Mouse (Mus musculus): ENCODE measurements around the gene Prrx1. TPM values are rescaled to one million over a fixed set of nuclear protein-coding genes. Genes with fewer than 3 reads are reported as not detected.
A peak's percentile ranks its signal among the peaks of the same experiment; 100 is the strongest.

Prrx1 gene
- 0.16 and 1.1 TPM in 2 replicates for total RNA-seq (2012; rRNA removed)

DNA sequence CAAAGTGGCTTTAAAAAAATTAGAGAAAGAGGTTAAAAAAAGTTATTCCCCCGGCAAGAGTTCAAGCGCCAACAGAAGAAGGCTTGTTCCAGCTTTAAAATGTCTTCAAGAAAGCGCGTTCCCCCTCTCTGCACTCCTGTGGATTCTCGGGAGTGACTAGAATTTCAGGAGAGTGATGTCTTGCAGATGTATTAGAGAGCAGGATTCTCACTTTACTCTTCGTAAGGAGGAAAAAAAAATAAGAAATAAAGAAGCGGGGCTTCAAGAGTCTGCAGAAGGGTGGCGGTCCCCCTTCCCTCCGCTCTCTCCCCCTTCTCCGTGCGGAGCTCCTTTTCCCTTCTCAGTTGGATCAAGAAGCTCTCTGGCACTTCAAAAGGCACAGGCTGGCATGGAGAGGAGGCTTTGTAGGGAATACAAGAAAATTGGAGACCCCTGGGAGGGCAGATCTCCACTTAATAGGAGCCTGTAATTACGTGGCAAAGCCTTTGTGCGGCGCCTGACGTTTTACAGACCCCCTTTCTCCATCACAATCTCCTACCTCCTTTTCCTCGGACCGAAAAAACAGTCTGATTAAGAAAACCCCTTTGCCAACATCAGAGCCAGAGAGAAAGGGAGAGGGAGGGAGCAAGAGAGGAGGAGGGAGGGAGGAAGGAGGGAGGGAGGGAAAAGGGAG, at the start of gene Prrx1:
Gene Prrx1, minus strand, starts transcription at position 610 of the 673 bp plus-strand sequence.
- Histone ChIP-seq H3K36me3 (ENCODE audit: control insufficient read depth, insufficient read depth, low read length, poor library complexity, severe bottlenecking) (no peaks in the 10 kb centered on the region), H3K27ac (ENCODE audit: insufficient read depth, low read depth, low read length, poor library complexity, severe bottlenecking) (no peak within 1 kb of the TSS), H3K4me3 (ENCODE audit: insufficient read depth in 1 of 2, low read depth in 1 of 2, low read length in 2 of 2, poor library complexity in 1 of 2, severe bottlenecking in 1 of 2) (peak within 1 kb of the TSS; percentile 51 to 52; a peak in 2 of 4 replicates), H3K9ac (ENCODE audit: insufficient read depth, low read depth, low read length, poor library complexity, severe bottlenecking) (no peak within 1 kb of the TSS), H3K4me1 (ENCODE audit: control insufficient read depth in 2 of 2, insufficient read depth in 2 of 2, low read length in 2 of 2, poor library complexity in 1 of 2) (peaks cover 0 to 3% of the 10 kb centered on the region in 2 experiments; a peak in 1 of 4 replicates), H3K9me3 (ENCODE audit: control insufficient read depth, insufficient read depth, low read depth, low read length) (no peaks in the 10 kb centered on the region)
- TF ChIP-seq ZC3H11A (IDR thresholded peaks at IDR 0.05; ENCODE audit: borderline replicate concordance, low read depth, low read length), result no peak
- no peak for TF ChIP-seq HCFC1 (IDR thresholded peaks at IDR 0.05; ENCODE audit: borderline replicate concordance, insufficient read depth, low read length)
- no peak for TF ChIP-seq ZNF384 (IDR thresholded peaks at IDR 0.05; ENCODE audit: low read depth, low read length)
- no peak for TF ChIP-seq CHD2 (IDR thresholded peaks at IDR 0.05; ENCODE audit: low read depth, low read length)
- no peak for TF ChIP-seq MAFK (IDR thresholded peaks at IDR 0.05; ENCODE audit: insufficient read depth, low read depth, low read length)
- in situ Hi-C loops (cut with MboI; ENCODE audit: low sequenced_read_pairs in 2 of 2, unreplicated experiment in 2 of 2), result no loop called here
- DNase-seq (ENCODE audit: low read depth, low spot score), result no peak

DNA sequence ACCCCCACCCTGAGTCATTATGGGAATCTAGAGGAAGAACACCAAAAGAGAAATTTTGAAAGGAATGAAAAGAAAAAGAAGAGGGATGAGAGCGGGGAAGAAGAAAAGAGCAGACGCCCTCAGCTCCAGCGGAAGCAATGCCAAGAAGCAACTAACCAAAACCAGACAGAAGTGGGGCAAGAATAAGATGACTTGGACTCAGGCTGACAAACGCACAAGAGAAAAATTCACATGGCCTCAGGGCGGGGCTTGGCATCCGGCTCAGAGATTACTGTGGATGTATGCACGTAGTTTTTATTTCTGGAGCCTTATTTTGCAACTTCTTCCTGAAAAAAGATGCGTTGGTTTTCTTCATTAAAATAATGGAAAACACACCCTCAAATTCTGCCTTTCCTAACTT, 48.7 kb upstream of the Prrx1 start:
- no peaks in the 10 kb centered on the region for H3K4me1 ChIP-seq (ENCODE audit: control insufficient read depth in 2 of 2, insufficient read depth in 2 of 2, low read length in 2 of 2, poor library complexity in 1 of 2)
- in situ Hi-C loops (cut with MboI; ENCODE audit: low sequenced_read_pairs in 2 of 2, unreplicated experiment in 2 of 2), result no loop called here
- H3K27ac ChIP-seq (ENCODE audit: insufficient read depth, low read depth, low read length, poor library complexity, severe bottlenecking), result no peak overlapping the region
- H3K36me3 ChIP-seq (ENCODE audit: control insufficient read depth, insufficient read depth, low read length, poor library complexity, severe bottlenecking), result no peaks in the 10 kb centered on the region
- DNase-seq (ENCODE audit: low read depth, low spot score), result no peak
- H3K9me3 ChIP-seq (ENCODE audit: control insufficient read depth, insufficient read depth, low read depth, low read length), result no peaks in the 10 kb centered on the region
- TF ChIP-seq ZC3H11A (IDR thresholded peaks at IDR 0.05; ENCODE audit: borderline replicate concordance, low read depth, low read length) (no peak), HCFC1 (IDR thresholded peaks at IDR 0.05; ENCODE audit: borderline replicate concordance, insufficient read depth, low read length) (no peak), CHD2 (IDR thresholded peaks at IDR 0.05; ENCODE audit: low read depth, low read length) (no peak), ZNF384 (IDR thresholded peaks at IDR 0.05; ENCODE audit: low read depth, low read length) (no peak), MAFK (IDR thresholded peaks at IDR 0.05; ENCODE audit: insufficient read depth, low read depth, low read length) (no peak)
- no peak overlapping the region for H3K4me3 ChIP-seq (ENCODE audit: insufficient read depth in 1 of 2, low read depth in 1 of 2, low read length in 2 of 2, poor library complexity in 1 of 2, severe bottlenecking in 1 of 2)
- no peak overlapping the region for H3K9ac ChIP-seq (ENCODE audit: insufficient read depth, low read depth, low read length, poor library complexity, severe bottlenecking)

DNA sequence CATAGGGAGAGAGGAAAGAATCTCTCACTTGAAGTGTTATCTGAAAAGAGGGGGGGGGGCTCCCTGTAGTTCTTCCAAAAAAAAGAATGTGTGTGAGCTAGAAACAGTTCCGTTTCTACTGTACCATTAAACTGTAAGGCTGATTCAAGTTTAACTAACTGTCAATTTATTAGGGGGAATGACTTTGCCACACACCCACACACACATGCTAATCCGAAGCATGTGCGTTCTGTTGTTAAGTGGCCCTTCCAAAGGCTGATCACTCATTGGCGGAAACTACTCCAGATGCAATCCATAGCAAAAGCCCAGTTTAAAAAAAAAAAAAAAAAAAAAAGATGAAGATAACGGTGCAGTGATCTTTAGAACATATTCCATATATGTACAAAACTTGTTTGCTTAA, 47.9 kb upstream of the Prrx1 start:
- in situ Hi-C loops (cut with MboI; ENCODE audit: low sequenced_read_pairs in 2 of 2, unreplicated experiment in 2 of 2), result no loop called here
- no peak for TF ChIP-seq ZC3H11A (IDR thresholded peaks at IDR 0.05; ENCODE audit: borderline replicate concordance, low read depth, low read length)
- no peak for TF ChIP-seq ZNF384 (IDR thresholded peaks at IDR 0.05; ENCODE audit: low read depth, low read length)
- TF ChIP-seq HCFC1 (IDR thresholded peaks at IDR 0.05; ENCODE audit: borderline replicate concordance, insufficient read depth, low read length), result no peak
- no peak for TF ChIP-seq CHD2 (IDR thresholded peaks at IDR 0.05; ENCODE audit: low read depth, low read length)
- TF ChIP-seq MAFK (IDR thresholded peaks at IDR 0.05; ENCODE audit: insufficient read depth, low read depth, low read length), result no peak
- Histone ChIP-seq H3K27ac (ENCODE audit: insufficient read depth, low read depth, low read length, poor library complexity, severe bottlenecking) (no peak overlapping the region), H3K36me3 (ENCODE audit: control insufficient read depth, insufficient read depth, low read length, poor library complexity, severe bottlenecking) (no peaks in the 10 kb centered on the region), H3K9me3 (ENCODE audit: control insufficient read depth, insufficient read depth, low read depth, low read length) (no peaks in the 10 kb centered on the region), H3K4me3 (ENCODE audit: insufficient read depth in 1 of 2, low read depth in 1 of 2, low read length in 2 of 2, poor library complexity in 1 of 2, severe bottlenecking in 1 of 2) (no peak overlapping the region), H3K4me1 (ENCODE audit: control insufficient read depth in 2 of 2, insufficient read depth in 2 of 2, low read length in 2 of 2, poor library complexity in 1 of 2) (no peaks in the 10 kb centered on the region), H3K9ac (ENCODE audit: insufficient read depth, low read depth, low read length, poor library complexity, severe bottlenecking) (no peak overlapping the region)
- DNase-seq (ENCODE audit: low read depth, low spot score), result no peak

DNA sequence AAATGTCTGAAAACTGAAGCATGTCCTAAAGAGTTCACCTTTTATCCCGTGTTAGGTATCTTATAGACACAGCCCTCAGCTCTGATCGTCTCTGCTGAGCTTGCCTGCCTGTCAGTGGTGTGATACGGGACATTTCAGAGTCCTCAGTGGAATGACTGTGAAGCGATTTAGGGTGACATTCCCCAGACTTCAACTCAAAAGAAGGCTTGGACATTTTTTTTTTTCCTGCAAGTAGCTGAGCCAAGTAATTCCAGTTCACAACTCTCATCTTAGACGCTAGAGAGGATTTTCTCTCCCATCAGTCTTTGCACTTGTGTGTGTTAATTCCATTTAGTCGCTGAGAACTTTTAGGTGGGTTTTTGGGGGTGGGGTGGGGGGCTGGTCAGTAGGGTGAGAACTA, 47.3 kb upstream of the Prrx1 start:
- Histone ChIP-seq H3K9me3 (ENCODE audit: control insufficient read depth, insufficient read depth, low read depth, low read length) (no peaks in the 10 kb centered on the region), H3K27ac (ENCODE audit: insufficient read depth, low read depth, low read length, poor library complexity, severe bottlenecking) (no peak overlapping the region), H3K9ac (ENCODE audit: insufficient read depth, low read depth, low read length, poor library complexity, severe bottlenecking) (no peak overlapping the region), H3K4me3 (ENCODE audit: insufficient read depth in 1 of 2, low read depth in 1 of 2, low read length in 2 of 2, poor library complexity in 1 of 2, severe bottlenecking in 1 of 2) (no peak overlapping the region), H3K36me3 (ENCODE audit: control insufficient read depth, insufficient read depth, low read length, poor library complexity, severe bottlenecking) (no peaks in the 10 kb centered on the region), H3K4me1 (ENCODE audit: control insufficient read depth in 2 of 2, insufficient read depth in 2 of 2, low read length in 2 of 2, poor library complexity in 1 of 2) (no peaks in the 10 kb centered on the region)
- in situ Hi-C loops (cut with MboI; ENCODE audit: low sequenced_read_pairs in 2 of 2, unreplicated experiment in 2 of 2), result no loop called here
- TF ChIP-seq MAFK (IDR thresholded peaks at IDR 0.05; ENCODE audit: insufficient read depth, low read depth, low read length) (no peak), CHD2 (IDR thresholded peaks at IDR 0.05; ENCODE audit: low read depth, low read length) (no peak)
- no peak for DNase-seq (ENCODE audit: low read depth, low spot score)

DNA sequence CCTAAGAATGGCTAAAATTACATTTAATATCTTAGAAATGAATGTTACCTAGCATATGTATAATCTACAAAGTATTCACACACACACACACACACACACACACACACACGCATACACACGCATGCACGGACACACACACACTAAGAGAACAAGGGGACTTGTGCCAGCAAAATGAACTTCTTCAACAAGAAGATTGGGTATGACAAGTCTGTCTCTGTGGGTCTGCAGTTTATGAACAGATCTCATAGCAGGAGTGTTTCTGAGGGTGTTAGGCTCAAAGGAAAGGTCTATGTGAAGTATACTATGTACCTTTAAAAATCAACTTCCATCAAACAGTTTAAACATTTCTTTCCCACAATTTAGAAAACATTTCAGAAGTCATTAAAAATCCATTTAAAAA, 46.0 kb upstream of the Prrx1 start:
- no peak overlapping the region for H3K9ac ChIP-seq (ENCODE audit: insufficient read depth, low read depth, low read length, poor library complexity, severe bottlenecking)
- no peaks in the 10 kb centered on the region for H3K9me3 ChIP-seq (ENCODE audit: control insufficient read depth, insufficient read depth, low read depth, low read length)
- H3K4me1 ChIP-seq (ENCODE audit: control insufficient read depth in 2 of 2, insufficient read depth in 2 of 2, low read length in 2 of 2, poor library complexity in 1 of 2), result no peaks in the 10 kb centered on the region
- TF ChIP-seq ZNF384 (IDR thresholded peaks at IDR 0.05; ENCODE audit: low read depth, low read length) (no peak), ZC3H11A (IDR thresholded peaks at IDR 0.05; ENCODE audit: borderline replicate concordance, low read depth, low read length) (no peak), MAFK (IDR thresholded peaks at IDR 0.05; ENCODE audit: insufficient read depth, low read depth, low read length) (no peak), CHD2 (IDR thresholded peaks at IDR 0.05; ENCODE audit: low read depth, low read length) (no peak), HCFC1 (IDR thresholded peaks at IDR 0.05; ENCODE audit: borderline replicate concordance, insufficient read depth, low read length) (no peak)
- no peak for DNase-seq (ENCODE audit: low read depth, low spot score)
- H3K4me3 ChIP-seq (ENCODE audit: insufficient read depth in 1 of 2, low read depth in 1 of 2, low read length in 2 of 2, poor library complexity in 1 of 2, severe bottlenecking in 1 of 2), result no peak overlapping the region
- no peak overlapping the region for H3K27ac ChIP-seq (ENCODE audit: insufficient read depth, low read depth, low read length, poor library complexity, severe bottlenecking)
- no peaks in the 10 kb centered on the region for H3K36me3 ChIP-seq (ENCODE audit: control insufficient read depth, insufficient read depth, low read length, poor library complexity, severe bottlenecking)
- in situ Hi-C loops (cut with MboI; ENCODE audit: low sequenced_read_pairs in 2 of 2, unreplicated experiment in 2 of 2), result no loop called here

All from ES-E14 (cell line).